Mouse (Mus musculus) myocyte (in vitro differentiated cells): ENCODE results near the gene Sh3bp4.

Source experiments
- MAX ChIP-seq: IDR thresholded peaks from one replicate; pipeline ENCODE4 v1.6.1; 2011; ENCODE audit warnings: low read depth, mild to moderate bottlenecking, control low read depth
- MYOD1 ChIP-seq, 3 experiments: IDR thresholded peaks; one replicate each; pipeline ENCODE4 v1.6.1; 2011; ENCODE audit warnings: control low read depth in 2 of 3, low read depth in 2 of 3, mild to moderate bottlenecking in 2 of 3, moderate library complexity in 1 of 3; ENCODE audit not compliant: insufficient read length in 2 of 3, control insufficient read depth in 1 of 3
- MYOG ChIP-seq, 3 experiments: IDR thresholded peaks; one replicate each; pipeline ENCODE4 v1.6.1; 2011; ENCODE audit warnings: control low read depth in 2 of 3, low read depth in 2 of 3, mild to moderate bottlenecking in 2 of 3; ENCODE audit not compliant: insufficient read length in 2 of 3, control insufficient read depth in 1 of 3, insufficient read depth in 1 of 3
- POLR2A ChIP-seq: IDR thresholded peaks from one replicate; pipeline ENCODE4 v1.6.1; 2011; ENCODE audit warnings: low read depth, mild to moderate bottlenecking, control low read depth, moderate library complexity; ENCODE audit not compliant: insufficient read length
- POLR2AphosphoS2 ChIP-seq: IDR thresholded peaks from one replicate; pipeline ENCODE4 v1.6.1; 2011; ENCODE audit warnings: low read depth, control low read depth; ENCODE audit not compliant: insufficient read length
- USF1 ChIP-seq: IDR thresholded peaks from one replicate; pipeline ENCODE4 v1.6.1; 2011; ENCODE audit warnings: low read depth, mild to moderate bottlenecking, control low read depth, moderate library complexity

DNA sequence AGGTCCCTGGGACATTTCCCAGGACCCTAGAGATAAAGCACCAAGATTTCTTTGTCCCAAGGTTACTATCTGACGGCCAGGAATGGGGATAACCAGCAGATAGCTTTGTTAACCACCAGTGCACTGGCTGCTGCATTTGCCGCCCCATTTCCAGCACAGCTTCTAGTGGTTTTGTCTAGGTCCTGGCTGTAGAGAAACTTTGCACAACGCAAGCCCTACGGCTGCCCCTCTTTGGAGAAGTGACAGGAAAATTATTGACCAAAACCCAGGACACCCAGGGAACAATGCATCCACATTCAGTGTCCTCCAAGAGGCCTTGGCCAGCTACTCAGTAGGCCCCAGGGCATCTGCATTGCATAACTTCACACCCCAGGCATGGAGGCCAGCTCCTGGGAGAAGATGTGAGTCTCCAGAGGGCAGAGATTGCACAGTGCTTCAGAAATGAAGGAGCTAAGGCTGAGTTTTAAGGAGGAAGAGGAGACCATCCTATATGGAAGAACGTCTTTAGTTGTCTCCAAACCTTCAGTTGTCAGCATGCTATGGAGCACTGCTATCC, 3.2 kb downstream of the Sh3bp4 start:
- no peak for TF ChIP-seq MYOG (IDR thresholded peaks at IDR 0.05; ENCODE audit: control insufficient read depth in 1 of 3, insufficient read depth in 1 of 3, insufficient read length in 2 of 3, low read depth in 2 of 3)
- no peak for TF ChIP-seq USF1
- TF ChIP-seq POLR2AphosphoS2, result no peak
- no peak for TF ChIP-seq MYOD1 (IDR thresholded peaks at IDR 0.05; ENCODE audit: control insufficient read depth in 1 of 3, insufficient read length in 2 of 3, low read depth in 2 of 3)
- TF ChIP-seq POLR2A, result no peak
- TF ChIP-seq MAX, result no peak
